Mouse (Mus musculus) lung, embryonic 14.5 days (tissue): ENCODE measurements around the gene Mb. TPM values are rescaled to one million over a fixed set of nuclear protein-coding genes. Genes with fewer than 3 reads are reported as not detected.
A peak's percentile ranks its signal among the peaks of the same experiment; 100 is the strongest.

Experiments used
- ATAC-seq: fragments of 200-750 bp; cut with Nextera tagmentation; 2 replicates; pipeline ENCODE4 v1.8.0; 2017; ENCODE audit warnings: mild to moderate bottlenecking, moderate TSS enrichment, moderate library complexity; ENCODE audit not compliant: insufficient read depth
- DNase-seq: peaks from one replicate; pipeline ENCODE4 v3.0.0-alpha.2; 2015
- H3K27ac ChIP-seq: fragments of 300-500 bp; sonication (generic); 2 replicates; pipeline ENCODE4 v1.5.1; 2014; ENCODE audit warnings: low read depth, mild to moderate bottlenecking, moderate library complexity
- H3K27me3 ChIP-seq: fragments of 300-500 bp; sonication (generic); 2 replicates; pipeline ENCODE4 v1.6.1; 2014; ENCODE audit warnings: low read length, control low read depth; ENCODE audit not compliant: insufficient read depth
- H3K36me3 ChIP-seq: fragments of 300-500 bp; sonication (generic); 2 replicates; pipeline ENCODE4 v1.6.1; 2014; ENCODE audit warnings: control low read depth; ENCODE audit not compliant: insufficient read depth
- H3K4me1 ChIP-seq: fragments of 300-500 bp; sonication (generic); 2 replicates; pipeline ENCODE4 v1.6.1; 2014; ENCODE audit warnings: antibody characterized with exemption, control low read depth; ENCODE audit not compliant: insufficient read depth
- H3K4me2 ChIP-seq: fragments of 300-500 bp; sonication (generic); 2 replicates; pipeline ENCODE4 v1.6.1; 2014; ENCODE audit warnings: mild to moderate bottlenecking
- H3K4me3 ChIP-seq: fragments of 300-500 bp; sonication (generic); 2 replicates; pipeline ENCODE4 v1.5.1; 2014; ENCODE audit warnings: low read depth, low read length
- H3K9ac ChIP-seq: fragments of 300-500 bp; sonication (generic); 2 replicates; pipeline ENCODE4 v1.6.1; 2014
- H3K9me3 ChIP-seq: fragments of 300-500 bp; sonication (generic); 2 replicates; pipeline ENCODE4 v1.6.1; 2016; ENCODE audit warnings: low read depth, low read length, control low read depth
- CTCF ChIP-seq: IDR thresholded peaks from 2 replicates; pipeline ENCODE4 v1.5.1; 2016; ENCODE audit warnings: antibody characterized with exemption, low read depth
- WGBS: fragments of 180-500 bp; shearing (Covaris S2); extraction: QIAGEN DNeasy Blood & Tissue Kit; methylation state at CpG from one replicate; pipeline ENCODE4 v1.1.7; 2014; 5-methylcytosine and 5-hydroxymethylcytosine counted together
- polyA plus RNA-seq: library from polyadenylated mRNA; unstranded; fragments of >200 nt; fragmentation: Nextera tagmentation; extraction: Ambion mirVana; gene quantifications from 2 replicates; pipeline ENCODE4 v1.2.1, GENCODE M21; 2014

Mb gene
- polyA plus RNA-seq, 1 experiment from 2014 or later: 1.3 TPM

DNA sequence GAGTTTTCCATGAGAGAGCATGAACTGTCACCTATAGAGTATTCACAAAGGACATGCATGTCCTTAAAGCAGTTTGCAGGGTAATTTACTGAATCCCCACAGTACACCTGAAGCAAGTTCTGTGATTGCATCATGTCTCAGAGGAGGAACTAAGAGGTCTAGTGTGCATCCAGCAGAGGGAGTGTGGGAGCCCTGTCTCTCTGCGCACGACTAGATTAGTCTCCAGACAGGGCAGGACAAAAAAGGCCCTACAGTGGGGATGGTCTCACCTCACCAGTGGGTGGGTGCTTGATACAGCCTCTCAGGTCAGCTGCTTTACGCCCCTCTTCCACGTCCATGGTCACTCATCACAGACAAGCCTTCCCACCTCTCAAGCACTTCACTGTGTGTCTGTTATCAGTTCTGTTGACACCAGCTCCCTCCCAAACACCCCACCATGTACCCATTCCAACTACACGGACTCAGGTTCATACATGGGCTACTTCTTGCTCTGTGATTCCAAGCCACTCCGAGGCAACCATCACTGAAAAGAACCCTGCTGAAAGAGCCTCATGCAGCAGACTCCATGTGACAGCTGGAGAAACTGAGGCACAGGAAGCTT lies 31.6 kb downstream of the Mb start:
- no peaks in the 10 kb centered on the region for H3K36me3 ChIP-seq
- no peak overlapping the region for H3K4me3 ChIP-seq
- no peak overlapping the region for H3K4me2 ChIP-seq
- no peak overlapping the region for H3K27ac ChIP-seq
- no peak overlapping the region for H3K9ac ChIP-seq
- ATAC-seq (no peak), DNase-seq (peak; percentile 41)
- no peaks in the 10 kb centered on the region for H3K9me3 ChIP-seq
- H3K4me1 ChIP-seq: peaks cover 12% of the 10 kb centered on the region
- TF ChIP-seq CTCF: peak; percentile 62
- WGBS: 46% methylated on average over 6 of the region's 6 CpGs
- H3K27me3 ChIP-seq: no peaks in the 10 kb centered on the region

DNA sequence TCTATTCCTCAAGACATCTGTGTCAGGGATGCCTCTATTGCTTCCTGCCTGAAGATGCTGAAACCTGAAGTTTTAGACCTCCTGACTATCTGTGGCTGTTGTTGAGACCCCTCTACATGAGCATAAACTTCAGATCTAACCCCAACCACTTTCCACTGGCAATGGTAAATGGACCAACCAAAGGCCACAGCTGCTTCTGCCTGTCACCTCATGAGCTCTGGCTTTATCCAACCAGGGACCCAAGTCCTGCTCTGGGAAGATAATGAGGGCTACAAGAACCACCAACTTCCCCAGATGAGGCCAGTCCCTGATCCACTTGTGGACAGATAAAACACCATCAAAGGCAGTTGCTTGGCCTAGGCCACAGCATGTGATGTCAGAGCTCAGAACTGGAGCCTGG lies 32.6 kb downstream of the Mb start:
- no peaks in the 10 kb centered on the region for H3K9me3 ChIP-seq
- DNase-seq: no peak
- no peak overlapping the region for H3K27ac ChIP-seq
- H3K36me3 ChIP-seq: no peaks in the 10 kb centered on the region
- H3K4me1 ChIP-seq: peaks cover 16% of the 10 kb centered on the region
- no peak overlapping the region for H3K4me3 ChIP-seq
- TF ChIP-seq CTCF: no peak
- no peak overlapping the region for H3K9ac ChIP-seq
- ATAC-seq: no peak
- no peak overlapping the region for H3K4me2 ChIP-seq
- no peaks in the 10 kb centered on the region for H3K27me3 ChIP-seq

DNA sequence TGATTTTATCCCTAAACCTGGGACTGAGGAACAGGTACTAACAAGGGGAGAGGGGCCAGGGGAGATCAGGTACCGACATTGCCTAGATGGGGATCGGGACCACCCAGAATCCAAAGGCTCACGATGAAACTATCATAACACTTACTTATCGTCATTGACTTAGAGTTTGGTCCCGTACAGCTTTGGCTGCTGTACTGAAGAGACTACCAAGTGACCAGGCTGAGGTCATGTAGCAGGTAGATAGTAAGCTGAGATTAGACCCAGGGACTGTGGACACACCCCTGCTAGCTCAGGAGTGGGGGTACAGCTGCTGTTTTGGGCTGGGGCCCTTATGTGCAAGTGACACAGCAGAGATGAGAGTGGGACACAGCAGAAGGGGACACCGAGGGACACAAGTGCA lies 34.0 kb downstream of the Mb start:
- H3K9ac ChIP-seq: no peak overlapping the region
- H3K4me3 ChIP-seq: no peak overlapping the region
- TF ChIP-seq CTCF: no peak
- WGBS: 86% methylated on average over 6 of the region's 6 CpGs
- no peak for ATAC-seq
- H3K9me3 ChIP-seq: no peaks in the 10 kb centered on the region
- H3K4me1 ChIP-seq: peaks cover 16% of the 10 kb centered on the region
- no peaks in the 10 kb centered on the region for H3K36me3 ChIP-seq
- H3K27me3 ChIP-seq: no peaks in the 10 kb centered on the region
- H3K4me2 ChIP-seq: no peak overlapping the region
- H3K27ac ChIP-seq: no peak overlapping the region
- DNase-seq: no peak

DNA sequence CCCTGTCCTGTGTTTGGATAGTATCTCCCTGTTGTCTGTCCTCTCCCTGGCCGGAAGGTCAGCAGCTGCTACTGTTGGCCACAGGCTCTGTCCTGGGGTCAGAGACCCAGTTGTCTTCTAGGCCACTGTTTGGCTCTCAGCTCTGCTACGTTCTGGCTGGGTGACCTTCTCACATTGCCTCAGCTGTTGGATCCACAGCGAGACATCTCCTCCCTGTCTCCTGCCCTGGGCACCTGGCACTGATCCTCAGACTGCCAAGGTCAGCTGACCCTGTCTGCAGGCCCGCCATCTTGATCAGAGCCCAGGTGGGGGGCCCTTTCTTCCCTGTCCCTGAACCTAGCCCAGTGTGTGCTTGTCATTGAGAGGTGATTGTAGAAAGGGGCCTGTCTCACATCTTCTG lies 35.5 kb downstream of the Mb start:
- no peaks in the 10 kb centered on the region for H3K9me3 ChIP-seq
- peaks cover 16% of the 10 kb centered on the region for H3K4me1 ChIP-seq
- H3K27ac ChIP-seq: peak overlapping the region; percentile 50; the same call in 1 of the 2 replicates
- TF ChIP-seq CTCF: no peak
- no peak overlapping the region for H3K4me2 ChIP-seq
- no peaks in the 10 kb centered on the region for H3K27me3 ChIP-seq
- H3K36me3 ChIP-seq: no peaks in the 10 kb centered on the region
- DNase-seq: no peak
- H3K9ac ChIP-seq: no peak overlapping the region
- no peak for ATAC-seq
- no peak overlapping the region for H3K4me3 ChIP-seq
- 59% methylated on average over 4 of the region's 4 CpGs for WGBS

DNA sequence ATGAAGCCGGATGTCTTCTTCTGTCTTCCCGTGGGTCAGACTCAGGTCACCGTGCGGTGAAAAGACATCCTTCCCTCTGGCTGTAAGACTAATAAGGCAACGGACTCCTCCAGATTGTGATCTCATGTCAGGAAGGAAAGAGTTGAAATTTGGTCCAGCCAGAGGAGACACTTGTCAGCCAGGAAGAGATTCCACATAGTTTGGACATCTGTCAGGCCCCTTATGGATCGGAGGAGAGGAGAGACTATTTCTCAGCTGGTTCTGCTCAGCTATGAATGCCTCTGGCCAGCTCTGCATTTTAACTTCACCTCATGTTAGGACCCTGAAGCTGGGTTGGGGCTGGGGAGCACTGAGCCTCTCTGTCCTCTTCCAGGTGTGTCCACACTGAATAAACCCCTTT lies 36.0 kb downstream of the Mb start:
- Histone ChIP-seq H3K27me3 (no peaks in the 10 kb centered on the region), H3K36me3 (no peaks in the 10 kb centered on the region), H3K4me3 (no peak overlapping the region), H3K9ac (no peak overlapping the region), H3K4me1 (peaks cover 16% of the 10 kb centered on the region), H3K4me2 (peak overlapping the region; percentile 52), H3K9me3 (no peaks in the 10 kb centered on the region), H3K27ac (peak overlapping the region; percentile 50)
- 24% methylated on average over 6 of the region's 6 CpGs for WGBS
- ATAC-seq: no peak; the same call in 1 of the 2 replicates
- no peak for TF ChIP-seq CTCF
- peak; percentile 49 for DNase-seq

GRCm38 (mm10) chr15:77013753-77014241 lies 36.7 kb downstream of the Mb start:
- H3K27ac ChIP-seq: peak overlapping the region; percentile 67; the same call in 1 of the 2 replicates
- ATAC-seq (peak; percentile 89), DNase-seq (peak; percentile 89)
- no peaks in the 10 kb centered on the region for H3K36me3 ChIP-seq
- H3K9ac ChIP-seq: peak overlapping the region; percentile 20; the same call in 1 of the 2 replicates
- H3K4me1 ChIP-seq: peaks cover 16% of the 10 kb centered on the region
- no peak for TF ChIP-seq CTCF
- peak overlapping the region; percentile 52 for H3K4me2 ChIP-seq
- H3K9me3 ChIP-seq: no peaks in the 10 kb centered on the region
- no peak overlapping the region for H3K4me3 ChIP-seq
- WGBS: 0% methylated on average over 15 of the region's 15 CpGs
- no peaks in the 10 kb centered on the region for H3K27me3 ChIP-seq

- no peak for ATAC-seq
- H3K9ac ChIP-seq: no peak overlapping the region
- 91% methylated on average over 6 of the region's 6 CpGs for WGBS
Observed at GRCm38 (mm10) chr15:77008851-77009250, 41.6 kb downstream of the Mb start.

More at GRCm38 (mm10) chr15:77008851-77009250, 41.6 kb downstream of the Mb start:
- Histone ChIP-seq H3K9me3 (no peaks in the 10 kb centered on the region), H3K27me3 (no peaks in the 10 kb centered on the region), H3K4me2 (no peak overlapping the region), H3K36me3 (no peaks in the 10 kb centered on the region), H3K4me3 (no peak overlapping the region), H3K27ac (no peak overlapping the region), H3K4me1 (peaks cover 4% of the 10 kb centered on the region)
- no peak for DNase-seq
- no peak for TF ChIP-seq CTCF
